Mouse (Mus musculus) neural tube, embryonic 14.5 days (tissue): ENCODE data around the gene Cfap58. TPM values are rescaled to one million over a fixed set of nuclear protein-coding genes. Genes with fewer than 3 reads are reported as not detected.
A peak's percentile ranks its signal among the peaks of the same experiment; 100 is the strongest.

Experiments
- ATAC-seq: fragments of 200-750 bp; cut with Nextera tagmentation; 2 replicates; pipeline ENCODE4 v1.8.0; 2017; ENCODE audit warnings: low read depth, mild to moderate bottlenecking, moderate TSS enrichment, moderate library complexity
- H3K27ac ChIP-seq: fragments of 300-500 bp; sonication (generic); 2 replicates; pipeline ENCODE4 v1.5.1; 2014; ENCODE audit warnings: low read depth, mild to moderate bottlenecking, control low read depth, low read length, moderate library complexity, mixed read lengths
- H3K27me3 ChIP-seq: fragments of 300-500 bp; sonication (generic); 2 replicates; pipeline ENCODE4 v1.6.1; 2014; ENCODE audit warnings: low read length; ENCODE audit not compliant: control insufficient read depth, insufficient read depth
- H3K36me3 ChIP-seq: fragments of 300-500 bp; sonication (generic); 2 replicates; pipeline ENCODE4 v1.6.1; 2014; ENCODE audit warnings: low read length, mixed read lengths; ENCODE audit not compliant: control insufficient read depth, insufficient read depth
- H3K4me1 ChIP-seq: fragments of 300-500 bp; sonication (generic); 2 replicates; pipeline ENCODE4 v1.6.1; 2014; ENCODE audit warnings: low read length; ENCODE audit not compliant: control insufficient read depth, insufficient read depth
- H3K4me2 ChIP-seq: fragments of 300-500 bp; sonication (generic); 2 replicates; pipeline ENCODE4 v1.6.1; 2014; ENCODE audit warnings: mild to moderate bottlenecking, low read depth, low read length, control low read depth
- H3K4me3 ChIP-seq: fragments of 300-500 bp; sonication (generic); 2 replicates; pipeline ENCODE4 v1.5.1; 2014; ENCODE audit warnings: low read depth, low read length, control low read depth, mixed read lengths
- H3K9ac ChIP-seq: fragments of 300-500 bp; sonication (generic); replicated peaks from 2 replicates; pipeline ENCODE4 v1.6.1; 2014; ENCODE audit warnings: low read depth, mild to moderate bottlenecking, control low read depth, low read length, mixed read lengths
- H3K9me3 ChIP-seq: fragments of 300-500 bp; sonication (generic); 2 replicates; pipeline ENCODE4 v1.6.1; 2016; ENCODE audit warnings: low read length; ENCODE audit not compliant: control insufficient read depth
- WGBS: fragments of 180-500 bp; shearing (Covaris S2); extraction: QIAGEN DNeasy Blood & Tissue Kit; methylation state at CpG from one replicate; pipeline ENCODE4 v1.1.7; 2014; 5-methylcytosine and 5-hydroxymethylcytosine counted together
- polyA plus RNA-seq: library from polyadenylated mRNA; unstranded; fragments of >200 nt; fragmentation: Nextera tagmentation; extraction: Ambion mirVana; gene quantifications from 2 replicates; pipeline ENCODE4 v1.2.1, GENCODE M21; 2014

Cfap58 gene
- polyA plus RNA-seq, 1 experiment from 2014 or later = 0.64 TPM

GRCm38 (mm10) chr19:47902316-47903201, 34.9 kb upstream of the Cfap58 start:
- 0 out of 2 replicates have a peak, but pooled peaks have one; percentile 9 for ATAC-seq
- no peaks in the 10 kb centered on the region for H3K9me3 ChIP-seq
- H3K9ac ChIP-seq = no peak overlapping the region
- WGBS = 77% methylated on average over 13 of the region's 13 CpGs
- H3K27ac ChIP-seq = no peak overlapping the region
- no peaks in the 10 kb centered on the region for H3K4me1 ChIP-seq
- H3K36me3 ChIP-seq = no peaks in the 10 kb centered on the region
- no peaks in the 10 kb centered on the region for H3K27me3 ChIP-seq
- H3K4me3 ChIP-seq = no peak overlapping the region
- no peak overlapping the region for H3K4me2 ChIP-seq

DNA sequence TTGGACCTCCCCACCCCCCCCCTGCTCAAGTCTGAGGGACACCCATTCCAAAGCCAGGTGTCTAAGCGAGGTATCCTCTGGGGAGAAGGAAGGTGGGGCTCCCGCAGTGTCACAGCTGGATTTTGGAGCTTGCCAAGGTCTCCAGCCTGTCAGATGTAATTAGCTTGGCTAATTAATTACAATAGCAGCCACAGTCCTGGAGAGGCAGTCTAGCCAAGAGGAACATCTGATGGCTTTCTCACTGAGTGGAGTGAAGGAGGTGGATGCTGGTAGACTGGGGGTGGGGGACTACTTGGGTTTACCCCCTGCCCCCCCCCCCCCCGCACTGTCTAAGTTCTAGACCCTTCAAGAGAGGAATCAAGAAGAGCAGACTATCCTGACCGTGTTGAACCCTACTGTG, 33.8 kb upstream of the Cfap58 start:
- Histone ChIP-seq H3K27me3 (no peaks in the 10 kb centered on the region), H3K27ac (no peak overlapping the region), H3K36me3 (no peaks in the 10 kb centered on the region), H3K4me1 (no peaks in the 10 kb centered on the region), H3K9ac (no peak overlapping the region), H3K4me2 (no peak overlapping the region), H3K4me3 (no peak overlapping the region), H3K9me3 (no peaks in the 10 kb centered on the region)
- no peak for ATAC-seq
- 60% methylated on average over 4 of the region's 4 CpGs for WGBS

DNA sequence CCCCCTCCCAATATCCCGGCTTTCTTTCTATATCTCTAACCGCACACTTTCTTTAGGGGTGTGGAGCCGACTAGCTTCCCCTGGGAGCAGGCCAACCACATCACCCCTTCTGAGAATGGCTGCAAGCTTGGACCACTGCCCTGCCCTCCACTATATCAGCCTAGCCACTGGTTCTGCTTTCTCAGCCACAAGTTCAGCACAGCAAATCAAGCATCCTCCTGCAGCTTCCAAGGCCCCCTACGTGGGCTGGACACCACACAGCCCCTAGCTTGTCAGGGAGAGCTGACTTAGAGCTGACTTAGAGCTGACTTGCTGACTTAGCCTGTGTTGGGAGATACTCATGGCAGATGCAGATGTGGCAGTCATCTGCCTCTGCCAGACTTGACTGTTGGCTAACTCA, 32.4 kb upstream of the Cfap58 start:
- Histone ChIP-seq H3K4me3 (no peak overlapping the region), H3K9me3 (no peaks in the 10 kb centered on the region), H3K36me3 (no peaks in the 10 kb centered on the region), H3K9ac (no peak overlapping the region), H3K4me2 (no peak overlapping the region), H3K4me1 (peaks cover 6% of the 10 kb centered on the region; the same call in 1 of the 2 replicates), H3K27me3 (no peaks in the 10 kb centered on the region), H3K27ac (no peak overlapping the region)
- 78% methylated on average over 4 of the region's 4 CpGs for WGBS
- ATAC-seq = no peak

DNA sequence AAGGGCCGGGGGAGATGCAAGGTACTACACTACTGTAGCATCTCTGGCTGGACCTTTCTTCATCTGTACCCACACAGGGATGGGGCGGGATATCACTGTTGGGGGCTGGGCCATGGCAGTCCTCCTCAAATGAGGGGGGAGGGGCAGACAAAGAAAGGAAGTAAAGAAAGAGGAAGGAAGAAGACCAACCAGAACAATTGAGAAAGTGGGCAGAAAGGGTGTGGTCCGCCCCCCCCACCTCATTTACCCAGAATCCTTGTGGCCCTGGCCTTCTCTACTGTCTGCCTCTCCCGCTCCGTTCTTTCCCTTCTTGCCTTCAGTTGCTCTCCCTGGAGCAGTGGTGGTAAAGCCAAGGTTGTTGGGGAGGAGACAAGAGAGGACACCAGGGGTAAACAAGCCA, 31.9 kb upstream of the Cfap58 start:
- WGBS = 93% methylated on average over 5 of the region's 5 CpGs
- H3K4me1 ChIP-seq = peaks cover 6% of the 10 kb centered on the region; the same call in 1 of the 2 replicates

DNA sequence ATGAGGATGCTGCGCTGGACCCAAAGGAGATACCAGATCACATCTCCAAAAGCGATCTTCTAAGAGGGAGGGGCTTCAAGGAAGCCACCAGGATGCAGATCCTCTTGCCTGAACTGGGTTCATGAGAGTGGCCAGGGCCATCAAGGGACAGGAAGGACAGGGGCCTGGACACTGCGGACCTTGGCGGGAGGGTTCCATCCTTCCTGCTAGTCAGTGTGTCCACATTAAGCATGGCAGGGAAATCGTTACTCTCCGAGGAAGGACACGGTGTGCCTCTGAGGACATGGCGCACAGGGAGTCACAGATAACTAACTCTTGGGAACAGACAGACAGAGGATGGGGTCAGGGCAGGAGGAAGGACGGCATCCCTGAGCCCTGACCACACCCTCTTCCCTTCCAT, 29.9 kb upstream of the Cfap58 start:
- Histone ChIP-seq H3K27me3 (no peaks in the 10 kb centered on the region), H3K4me1 (peaks cover 6% of the 10 kb centered on the region; the same call in 1 of the 2 replicates), H3K9me3 (no peaks in the 10 kb centered on the region), H3K36me3 (no peaks in the 10 kb centered on the region), H3K9ac (no peak overlapping the region), H3K27ac (no peak overlapping the region), H3K4me2 (no peak overlapping the region), H3K4me3 (no peak overlapping the region)
- 93% methylated on average over 9 of the region's 9 CpGs for WGBS
- ATAC-seq = no peak

More for the DNA sequence above, 31.9 kb upstream of the Cfap58 start:
- Histone ChIP-seq H3K9ac (no peak overlapping the region), H3K4me3 (no peak overlapping the region), H3K27me3 (no peaks in the 10 kb centered on the region), H3K4me2 (no peak overlapping the region), H3K36me3 (no peaks in the 10 kb centered on the region), H3K9me3 (no peaks in the 10 kb centered on the region), H3K27ac (no peak overlapping the region)
- ATAC-seq = no peak

GRCm38 (mm10) chr19:47908961-47909371, 28.5 kb upstream of the Cfap58 start:
- no peaks in the 10 kb centered on the region for H3K9me3 ChIP-seq
- H3K9ac ChIP-seq = peak overlapping the region; percentile 21; the same call in 1 of the 2 replicates
- peak; percentile 57 for ATAC-seq
- H3K4me1 ChIP-seq = peaks cover 6% of the 10 kb centered on the region; the same call in 1 of the 2 replicates
- no peak overlapping the region for H3K4me3 ChIP-seq
- no peaks in the 10 kb centered on the region for H3K27me3 ChIP-seq
- 26% methylated on average over 6 of the region's 6 CpGs for WGBS
- H3K4me2 ChIP-seq = peak overlapping the region; percentile 49; the same call in 1 of the 2 replicates
- peak overlapping the region; percentile 95 for H3K27ac ChIP-seq
- no peaks in the 10 kb centered on the region for H3K36me3 ChIP-seq

GRCm38 (mm10) chr19:47909387-47910116, 27.9 kb upstream of the Cfap58 start:
- WGBS = 0% methylated on average over 10 of the region's 10 CpGs
- H3K27ac ChIP-seq = peak overlapping the region; percentile 95
- no peaks in the 10 kb centered on the region for H3K9me3 ChIP-seq
- H3K9ac ChIP-seq = peak overlapping the region; percentile 65
- H3K36me3 ChIP-seq = no peaks in the 10 kb centered on the region
- H3K27me3 ChIP-seq = no peaks in the 10 kb centered on the region
- peak; percentile 81 for ATAC-seq
- H3K4me3 ChIP-seq = peak overlapping the region; percentile 18
- H3K4me1 ChIP-seq = peaks cover 6% of the 10 kb centered on the region; the same call in 1 of the 2 replicates
- peak overlapping the region; percentile 49 for H3K4me2 ChIP-seq

GRCm38 (mm10) chr19:47910117-47910618, 27.3 kb upstream of the Cfap58 start:
- Histone ChIP-seq H3K27me3 (no peaks in the 10 kb centered on the region), H3K4me2 (peak overlapping the region; percentile 49; the same call in 1 of the 2 replicates), H3K9ac (peak overlapping the region; percentile 65; the same call in 1 of the 2 replicates), H3K4me1 (peaks cover 6% of the 10 kb centered on the region; the same call in 1 of the 2 replicates), H3K9me3 (no peaks in the 10 kb centered on the region), H3K27ac (peak overlapping the region; percentile 95), H3K4me3 (no peak overlapping the region), H3K36me3 (no peaks in the 10 kb centered on the region)
- 45% methylated on average over 4 of the region's 4 CpGs for WGBS
- no peak; the same call in 1 of the 2 replicates for ATAC-seq
